Mouse (Mus musculus): ENCODE results near the gene Zfp280c. TPM values are rescaled to one million over a fixed set of nuclear protein-coding genes. Genes with fewer than 3 reads are reported as not detected.
A peak's percentile ranks its signal among the peaks of the same experiment; 100 is the strongest.

Gene Zfp280c
- total and polyA plus RNA-seq, 3 experiments = 1.7 to 114 (median 33.3) TPM

GRCm38 (mm10) chrX:48513824-48514223 lies 80.5 kb downstream of the Zfp280c start:
- DNase-seq (ENCODE audit: low spot score) = peak; percentile 6
- Histone ChIP-seq H3K4me1 (ENCODE audit: insufficient read depth, low read depth, low read length) (peaks cover 3% of the 10 kb centered on the region; the same call in 1 of the 2 replicates), H3K27me3 (ENCODE audit: insufficient read depth, low read length) (peaks cover 4% of the 10 kb centered on the region; the same call in 1 of the 2 replicates), H3K9me3 (replicated peaks) (no peaks in the 10 kb centered on the region), H3K4me3 (ENCODE audit: low read depth, low read length) (peak overlapping the region; percentile 78), H3K36me3 (replicated peaks) (peaks cover 8% of the 10 kb centered on the region)
- ATAC-seq (ENCODE audit: extremely low read depth, insufficient number of reproducible peaks, low FRiP score, poor library complexity, severe bottlenecking) = 0 out of 2 replicates have a peak, but pooled peaks have one; percentile 50
- TF ChIP-seq GATA1 (IDR thresholded peaks at IDR 0.05; ENCODE audit: borderline replicate concordance, low read length) (no peak), POLR2AphosphoS5 (IDR thresholded peaks at IDR 0.05; ENCODE audit: insufficient replicate concordance, low read depth, low read length) (no peak), TAL1 (conservative IDR thresholded peaks at IDR 0.05; ENCODE audit: low read depth, low read length) (no peak)

- peak; percentile 76 for DNase-seq (ENCODE audit: low spot score)
- Histone ChIP-seq H3K36me3 (replicated peaks) (peaks cover 11% of the 10 kb centered on the region), H3K4me1 (ENCODE audit: insufficient read depth, low read depth, low read length) (peaks cover 3% of the 10 kb centered on the region; the same call in 1 of the 2 replicates), H3K9me3 (replicated peaks) (no peaks in the 10 kb centered on the region), H3K4me3 (ENCODE audit: low read depth, low read length) (peak within 1 kb of the TSS; percentile 78), H3K27me3 (ENCODE audit: insufficient read depth, low read length) (no peaks in the 10 kb centered on the region)
- TF ChIP-seq POLR2AphosphoS5 (IDR thresholded peaks at IDR 0.05; ENCODE audit: insufficient replicate concordance, low read depth, low read length) (no peak), TAL1 (conservative IDR thresholded peaks at IDR 0.05; ENCODE audit: low read depth, low read length) (no peak), GATA1 (IDR thresholded peaks at IDR 0.05; ENCODE audit: borderline replicate concordance, low read length) (no peak), CTCF (IDR thresholded peaks at IDR 0.05; ENCODE audit: low read depth, low read length) (no peak), GATA2 (IDR thresholded peaks at IDR 0.05; ENCODE audit: borderline replicate concordance, low read depth, low read length) (no peak)
- peak; percentile 91 for ATAC-seq (ENCODE audit: extremely low read depth, insufficient number of reproducible peaks, low FRiP score, poor library complexity, severe bottlenecking)
These were observed 81.0 kb downstream of the Zfp280c start, which contains the start of gene Aifm1 for GRCm38 (mm10) chrX:48513166-48513807. TSS of gene Aifm1 (minus strand) at chrX:48513563.

- DNase-seq (ENCODE audit: low spot score) = no peak
- Histone ChIP-seq H3K9me3 (replicated peaks) (no peaks in the 10 kb centered on the region), H3K27me3 (ENCODE audit: insufficient read depth, low read length) (no peaks in the 10 kb centered on the region), H3K4me3 (ENCODE audit: low read depth, low read length) (no peak overlapping the region), H3K36me3 (replicated peaks) (peaks cover 79% of the 10 kb centered on the region), H3K4me1 (ENCODE audit: insufficient read depth, low read depth, low read length) (no peaks in the 10 kb centered on the region)
- no peak for ATAC-seq (ENCODE audit: extremely low read depth, insufficient number of reproducible peaks, low FRiP score, poor library complexity, severe bottlenecking)
- TF ChIP-seq GATA2 (IDR thresholded peaks at IDR 0.05; ENCODE audit: borderline replicate concordance, low read depth, low read length) (no peak), TAL1 (conservative IDR thresholded peaks at IDR 0.05; ENCODE audit: low read depth, low read length) (no peak), POLR2AphosphoS5 (IDR thresholded peaks at IDR 0.05; ENCODE audit: insufficient replicate concordance, low read depth, low read length) (no peak)
These were observed 100.5 kb downstream of the Zfp280c start for GRCm38 (mm10) chrX:48493763-48494162.

Other genes starting within 250 kb of the Zfp280c start
- 87.3 and 92.6 TPM in 2 replicates for gene Elf4, start 131.4 kb downstream of the Zfp280c start, total RNA-seq (2014; fragmentation: Nextera tagmentation)
- 12.4 and 13.4 TPM in 2 replicates for gene Elf4, start 131.4 kb downstream of the Zfp280c start, total RNA-seq (2017)
- gene Elf4, start 131.4 kb downstream of the Zfp280c start, polyA plus RNA-seq (2012) = 19.9 and 26.5 TPM in 2 replicates
- gene Aifm1, start 80.9 kb downstream of the Zfp280c start, total RNA-seq (2014; fragmentation: Nextera tagmentation) = 48.0 and 48.8 TPM in 2 replicates
- gene Aifm1, start 80.9 kb downstream of the Zfp280c start, total RNA-seq (2017) = 53.7 and 71.4 TPM in 2 replicates
- 5.1 and 7.0 TPM in 2 replicates for gene Aifm1, start 80.9 kb downstream of the Zfp280c start, polyA plus RNA-seq (2012)
- 0.63 TPM in 1 of 2 replicates, not detected in the other for gene Rab33a, start 75.2 kb downstream of the Zfp280c start, total RNA-seq (2014; fragmentation: Nextera tagmentation)
- gene Rab33a, start 75.2 kb downstream of the Zfp280c start, total RNA-seq (2017) = 0.29 TPM in 1 of 2 replicates, not detected in the other
- gene Rab33a, start 75.2 kb downstream of the Zfp280c start, polyA plus RNA-seq (2012) = 0.08 and 0.13 TPM in 2 replicates
- 5.1 and 5.6 TPM in 2 replicates for gene Slc25a14, start 28.9 kb upstream of the Zfp280c start, total RNA-seq (2014; fragmentation: Nextera tagmentation)
- 11.8 and 17.0 TPM in 2 replicates for gene Slc25a14, start 28.9 kb upstream of the Zfp280c start, total RNA-seq (2017)
- gene Slc25a14, start 28.9 kb upstream of the Zfp280c start, polyA plus RNA-seq (2012) = 0.21 and 0.29 TPM in 2 replicates
- gene Gpr119, start 80.0 kb upstream of the Zfp280c start, total RNA-seq (2014; fragmentation: Nextera tagmentation) = not detected in 2 replicates
- not detected in 2 replicates for gene Gpr119, start 80.0 kb upstream of the Zfp280c start, total RNA-seq (2017)
- gene Gpr119, start 80.0 kb upstream of the Zfp280c start, polyA plus RNA-seq (2012) = not detected in 2 replicates
- gene Rbmx2, start 100.5 kb upstream of the Zfp280c start, total RNA-seq (2014; fragmentation: Nextera tagmentation) = 16.2 and 17.0 TPM in 2 replicates
- 19.9 and 20.7 TPM in 2 replicates for gene Rbmx2, start 100.5 kb upstream of the Zfp280c start, total RNA-seq (2017)
- 11.2 and 11.4 TPM in 2 replicates for gene Rbmx2, start 100.5 kb upstream of the Zfp280c start, polyA plus RNA-seq (2012)

All from G1E (cell line).